Mouse (Mus musculus): ENCODE results near the gene Zfp94.

DNA sequence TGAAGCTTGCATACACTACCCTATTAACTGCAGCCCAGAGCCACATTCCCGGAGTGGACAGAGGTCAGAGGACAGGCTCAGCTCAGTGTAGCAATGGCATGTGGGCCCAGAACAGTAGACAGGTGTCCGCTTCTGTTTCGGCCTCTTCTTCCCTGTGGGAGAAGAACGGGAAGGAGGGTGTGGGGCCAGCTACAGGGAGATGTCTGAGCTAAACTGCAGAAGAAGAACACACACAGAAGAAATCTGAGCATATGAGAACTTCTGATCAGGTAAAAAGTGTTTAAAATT lies 35.7 kb downstream of the Zfp94 start:
- no peak for TF ChIP-seq TCF12 (IDR thresholded peaks at IDR 0.05; ENCODE audit: insufficient read depth, poor library complexity, severe bottlenecking)
- no peak for TF ChIP-seq POLR2A (IDR thresholded peaks at IDR 0.05; ENCODE audit: insufficient read length, low read depth)
- TF ChIP-seq USF1 (IDR thresholded peaks at IDR 0.05; ENCODE audit: low read depth): no peak
- TF ChIP-seq E2F4 (IDR thresholded peaks at IDR 0.05; ENCODE audit: insufficient read depth): no peak
- no peak for TF ChIP-seq POLR2AphosphoS2 (IDR thresholded peaks at IDR 0.05; ENCODE audit: insufficient read length, low read depth)
- no peak for TF ChIP-seq CEBPB (IDR thresholded peaks at IDR 0.05; ENCODE audit: insufficient read depth, poor library complexity, severe bottlenecking)
